Mouse (Mus musculus) layer of hippocampus, adult 11-12 months (tissue): ENCODE results near the gene Rpia.

Experiments used
- DNase-seq: peaks from one replicate; pipeline ENCODE4 v3.0.0; 2022; ENCODE audit warnings: low spot score

The Rpia gene

GRCm38 (mm10) chr6:70804632-70805031, 12.6 kb upstream of the Rpia start:
- peak; percentile 46 for DNase-seq

GRCm38 (mm10) chr6:70797581-70798251, 5.7 kb upstream of the Rpia start:
- DNase-seq = peak; percentile 66

- DNase-seq = no peak
Measured at GRCm38 (mm10) chr6:70796940-70797339, 4.9 kb upstream of the Rpia start.

- DNase-seq = no peak
Measured at GRCm38 (mm10) chr6:70792644-70793043, 612 bp upstream of the Rpia start.

- no peak for DNase-seq
Measured at GRCm38 (mm10) chr6:70790852-70791761, 925 bp downstream of the Rpia start.

- no peak for DNase-seq
Measured at GRCm38 (mm10) chr6:70790034-70790650, 1.9 kb downstream of the Rpia start.

GRCm38 (mm10) chr6:70789134-70789533, 2.9 kb downstream of the Rpia start:
- DNase-seq = no peak

- DNase-seq = no peak
Measured at GRCm38 (mm10) chr6:70787524-70787923, 4.5 kb downstream of the Rpia start.

GRCm38 (mm10) chr6:70785852-70786251, 6.2 kb downstream of the Rpia start:
- DNase-seq = no peak

GRCm38 (mm10) chr6:70784811-70785210, 7.2 kb downstream of the Rpia start:
- no peak for DNase-seq

- DNase-seq = no peak
Measured at GRCm38 (mm10) chr6:70781336-70781735, 10.7 kb downstream of the Rpia start.

GRCm38 (mm10) chr6:70774372-70774771, 17.7 kb downstream of the Rpia start:
- no peak for DNase-seq

- DNase-seq = no peak
Measured at GRCm38 (mm10) chr6:70773769-70774168, 18.3 kb downstream of the Rpia start.

GRCm38 (mm10) chr6:70768769-70769168, 23.3 kb downstream of the Rpia start:
- peak; percentile 84 for DNase-seq

- DNase-seq = no peak
Measured at GRCm38 (mm10) chr6:70765076-70765475, 27.0 kb downstream of the Rpia start.

- no peak for DNase-seq
Measured at GRCm38 (mm10) chr6:70764551-70764950, 27.5 kb downstream of the Rpia start.

- no peak for DNase-seq
Measured at GRCm38 (mm10) chr6:70763881-70764280, 28.2 kb downstream of the Rpia start.

GRCm38 (mm10) chr6:70762659-70763058, 29.4 kb downstream of the Rpia start:
- DNase-seq = no peak

GRCm38 (mm10) chr6:70760951-70761350, 31.1 kb downstream of the Rpia start:
- no peak for DNase-seq

GRCm38 (mm10) chr6:70754833-70755232, 37.2 kb downstream of the Rpia start:
- DNase-seq = no peak

- DNase-seq = peak; percentile 27
Measured at GRCm38 (mm10) chr6:70752351-70752750, 39.7 kb downstream of the Rpia start.

- DNase-seq = no peak
Measured at GRCm38 (mm10) chr6:70751898-70752273, 40.1 kb downstream of the Rpia start.
